Mouse (Mus musculus): ENCODE results near the gene Rbfox1. TPM values are rescaled to one million over a fixed set of nuclear protein-coding genes. Genes with fewer than 3 reads are reported as not detected.

Gene Rbfox1
- total and polyA plus RNA-seq, 2 experiments, result 0.09 TPM; not detected in 1

DNA sequence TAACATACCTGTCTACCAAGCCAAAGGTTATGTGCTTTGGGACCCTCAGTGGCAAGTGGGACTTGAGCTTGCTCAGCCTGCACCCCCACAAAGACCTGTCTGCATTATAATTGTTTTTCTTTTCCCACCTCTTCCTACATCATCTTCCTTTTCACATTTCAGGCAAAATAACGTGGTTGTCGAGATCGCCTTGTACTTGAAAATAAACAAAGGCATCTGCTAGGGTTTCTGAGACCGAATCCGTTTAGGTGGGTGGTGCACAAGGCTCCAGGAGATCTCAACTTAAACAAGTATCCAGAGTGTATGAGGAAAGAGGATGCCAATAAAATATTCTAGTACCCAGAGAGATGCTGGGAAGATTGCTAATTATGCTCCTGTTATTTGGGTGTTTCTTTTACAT, 1390.3 kb downstream of the Rbfox1 start:
- Histone ChIP-seq H3K79me2 (ENCODE audit: control insufficient read depth, insufficient read depth, low read length) (no peaks in the 10 kb centered on the region), H3K27ac (replicated peaks; ENCODE audit: insufficient read depth, low read depth, low read length) (no peak overlapping the region), H3K4me3 (ENCODE audit: insufficient read depth, low read depth, low read length) (no peak overlapping the region), H3K9ac (ENCODE audit: low read depth, low read length) (no peak overlapping the region), H3K27me3 (ENCODE audit: control insufficient read depth, insufficient read depth, low read length) (no peaks in the 10 kb centered on the region), H3K4me1 (ENCODE audit: control insufficient read depth, insufficient read depth, low read length) (no peaks in the 10 kb centered on the region), H3K36me3 (ENCODE audit: control insufficient read depth, insufficient read depth, low read length) (no peaks in the 10 kb centered on the region)
- TF ChIP-seq CTCF (IDR thresholded peaks at IDR 0.05; ENCODE audit: low read depth, low read length) (no peak), POLR2A (IDR thresholded peaks at IDR 0.05; ENCODE audit: extremely low read depth, insufficient read depth, low read length) (no peak)
- 93% methylated on average over 5 of the region's 5 CpGs for WGBS
- DNase-seq (ENCODE audit: extremely low read depth, low read depth, low spot score), result no peak

DNA sequence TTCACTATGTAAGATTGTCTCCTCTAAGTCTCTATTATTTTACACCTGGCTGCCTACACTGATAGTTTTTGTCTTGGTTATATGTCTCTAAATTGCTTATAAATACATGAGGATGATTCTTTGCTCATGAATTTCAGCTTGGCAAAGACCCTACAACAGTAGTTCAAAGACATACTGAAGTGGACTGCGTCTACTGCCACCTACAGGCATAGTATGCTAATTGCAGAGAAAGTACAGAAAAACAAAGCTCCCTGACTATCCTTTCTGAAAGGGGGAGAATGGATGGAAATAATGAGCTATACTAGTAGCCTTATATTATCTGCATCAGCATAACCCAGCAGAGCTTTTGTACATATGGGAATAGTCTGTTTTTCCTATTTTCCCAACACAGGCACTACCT, 1390.7 kb downstream of the Rbfox1 start:
- H3K4me3 ChIP-seq (ENCODE audit: insufficient read depth, low read depth, low read length), result no peak overlapping the region
- no peak overlapping the region for H3K27ac ChIP-seq (replicated peaks; ENCODE audit: insufficient read depth, low read depth, low read length)
- H3K79me2 ChIP-seq (ENCODE audit: control insufficient read depth, insufficient read depth, low read length), result no peaks in the 10 kb centered on the region
- no peaks in the 10 kb centered on the region for H3K4me1 ChIP-seq (ENCODE audit: control insufficient read depth, insufficient read depth, low read length)
- no peaks in the 10 kb centered on the region for H3K27me3 ChIP-seq (ENCODE audit: control insufficient read depth, insufficient read depth, low read length)
- no peaks in the 10 kb centered on the region for H3K36me3 ChIP-seq (ENCODE audit: control insufficient read depth, insufficient read depth, low read length)
- TF ChIP-seq CTCF (IDR thresholded peaks at IDR 0.05; ENCODE audit: low read depth, low read length), result no peak
- TF ChIP-seq POLR2A (IDR thresholded peaks at IDR 0.05; ENCODE audit: extremely low read depth, insufficient read depth, low read length), result no peak
- 30% methylated on average over 1 of the region's 1 CpGs for WGBS
- no peak overlapping the region for H3K9ac ChIP-seq (ENCODE audit: low read depth, low read length)
- peak; percentile 24 for DNase-seq (ENCODE audit: extremely low read depth, low read depth, low spot score)

DNA sequence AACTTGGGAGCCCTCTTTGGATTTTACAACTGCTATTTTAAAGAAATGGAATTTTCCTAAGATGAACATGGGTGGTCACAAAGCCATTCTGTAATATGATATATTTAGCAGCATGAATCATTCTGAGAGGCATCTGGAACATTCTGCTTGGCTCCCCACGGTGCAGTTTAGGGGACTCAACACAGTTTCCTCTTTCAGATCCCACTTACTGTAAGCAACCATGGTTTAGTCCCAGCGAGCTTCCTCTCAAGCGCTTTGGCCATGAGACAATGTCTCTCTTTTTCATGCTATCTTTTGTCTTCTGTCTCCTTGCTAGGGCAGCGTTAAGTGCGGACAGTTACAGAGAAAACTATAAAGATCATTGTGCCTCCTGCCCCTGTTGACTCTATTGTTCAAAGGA, 1394.4 kb downstream of the Rbfox1 start:
- H3K4me3 ChIP-seq (ENCODE audit: insufficient read depth, low read depth, low read length), result no peak overlapping the region
- no peak overlapping the region for H3K27ac ChIP-seq (replicated peaks; ENCODE audit: insufficient read depth, low read depth, low read length)
- no peak overlapping the region for H3K9ac ChIP-seq (ENCODE audit: low read depth, low read length)
- no peak for DNase-seq (ENCODE audit: extremely low read depth, low read depth, low spot score)
- WGBS, result 73% methylated on average over 5 of the region's 5 CpGs
- no peak for TF ChIP-seq CTCF (IDR thresholded peaks at IDR 0.05; ENCODE audit: low read depth, low read length)
- TF ChIP-seq POLR2A (IDR thresholded peaks at IDR 0.05; ENCODE audit: extremely low read depth, insufficient read depth, low read length), result no peak
- no peaks in the 10 kb centered on the region for H3K4me1 ChIP-seq (ENCODE audit: control insufficient read depth, insufficient read depth, low read length)
- no peaks in the 10 kb centered on the region for H3K36me3 ChIP-seq (ENCODE audit: control insufficient read depth, insufficient read depth, low read length)
- no peaks in the 10 kb centered on the region for H3K27me3 ChIP-seq (ENCODE audit: control insufficient read depth, insufficient read depth, low read length)
- H3K79me2 ChIP-seq (ENCODE audit: control insufficient read depth, insufficient read depth, low read length), result no peaks in the 10 kb centered on the region

DNA sequence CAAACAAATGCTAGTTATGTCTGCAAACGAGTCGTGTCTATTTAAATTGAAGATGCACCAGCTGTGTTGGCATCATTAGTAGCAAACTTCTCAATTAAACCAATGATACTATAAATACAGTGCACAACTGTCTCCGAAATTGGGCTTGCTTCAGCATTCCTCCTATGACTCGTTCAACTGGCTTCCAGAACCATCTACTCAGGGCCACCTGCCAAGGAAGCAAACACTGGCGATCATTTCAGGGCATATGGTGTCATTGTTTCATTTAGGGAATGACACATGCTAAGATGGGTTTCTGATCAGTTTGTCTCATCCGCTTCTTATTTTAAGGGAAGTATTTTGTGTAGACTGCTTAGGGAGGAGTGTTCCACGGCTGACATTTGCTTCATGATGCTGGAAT, 1397.1 kb downstream of the Rbfox1 start:
- TF ChIP-seq POLR2A (IDR thresholded peaks at IDR 0.05; ENCODE audit: extremely low read depth, insufficient read depth, low read length), result no peak
- TF ChIP-seq CTCF (IDR thresholded peaks at IDR 0.05; ENCODE audit: low read depth, low read length), result no peak
- H3K79me2 ChIP-seq (ENCODE audit: control insufficient read depth, insufficient read depth, low read length), result no peaks in the 10 kb centered on the region

GRCm38 (mm10) chr16:7292985-7293805, 1408.0 kb downstream of the Rbfox1 start:
- Histone ChIP-seq H3K4me3 (ENCODE audit: insufficient read depth, low read depth, low read length) (no peak overlapping the region), H3K9ac (ENCODE audit: low read depth, low read length) (no peak overlapping the region), H3K4me1 (ENCODE audit: control insufficient read depth, insufficient read depth, low read length) (no peaks in the 10 kb centered on the region), H3K27me3 (ENCODE audit: control insufficient read depth, insufficient read depth, low read length) (no peaks in the 10 kb centered on the region), H3K27ac (replicated peaks; ENCODE audit: insufficient read depth, low read depth, low read length) (no peak overlapping the region), H3K36me3 (ENCODE audit: control insufficient read depth, insufficient read depth, low read length) (no peaks in the 10 kb centered on the region), H3K79me2 (ENCODE audit: control insufficient read depth, insufficient read depth, low read length) (no peaks in the 10 kb centered on the region)
- 93% methylated on average over 16 of the region's 16 CpGs for WGBS
- DNase-seq (ENCODE audit: extremely low read depth, low read depth, low spot score), result no peak
- TF ChIP-seq POLR2A (IDR thresholded peaks at IDR 0.05; ENCODE audit: extremely low read depth, insufficient read depth, low read length), result no peak
- no peak for TF ChIP-seq CTCF (IDR thresholded peaks at IDR 0.05; ENCODE audit: low read depth, low read length)

More for the DNA sequence above, 1397.1 kb downstream of the Rbfox1 start:
- Histone ChIP-seq H3K27me3 (ENCODE audit: control insufficient read depth, insufficient read depth, low read length) (no peaks in the 10 kb centered on the region), H3K4me1 (ENCODE audit: control insufficient read depth, insufficient read depth, low read length) (no peaks in the 10 kb centered on the region), H3K36me3 (ENCODE audit: control insufficient read depth, insufficient read depth, low read length) (no peaks in the 10 kb centered on the region), H3K27ac (replicated peaks; ENCODE audit: insufficient read depth, low read depth, low read length) (no peak overlapping the region), H3K4me3 (ENCODE audit: insufficient read depth, low read depth, low read length) (no peak overlapping the region), H3K9ac (ENCODE audit: low read depth, low read length) (no peak overlapping the region)
- no peak for DNase-seq (ENCODE audit: extremely low read depth, low read depth, low spot score)
- 83% methylated on average over 7 of the region's 7 CpGs for WGBS

GRCm38 (mm10) chr16:7302416-7302815, 1417.3 kb downstream of the Rbfox1 start:
- H3K27ac ChIP-seq (replicated peaks; ENCODE audit: insufficient read depth, low read depth, low read length), result no peak overlapping the region
- no peaks in the 10 kb centered on the region for H3K79me2 ChIP-seq (ENCODE audit: control insufficient read depth, insufficient read depth, low read length)
- H3K4me1 ChIP-seq (ENCODE audit: control insufficient read depth, insufficient read depth, low read length), result no peaks in the 10 kb centered on the region
- no peaks in the 10 kb centered on the region for H3K27me3 ChIP-seq (ENCODE audit: control insufficient read depth, insufficient read depth, low read length)
- no peak overlapping the region for H3K4me3 ChIP-seq (ENCODE audit: insufficient read depth, low read depth, low read length)
- no peaks in the 10 kb centered on the region for H3K36me3 ChIP-seq (ENCODE audit: control insufficient read depth, insufficient read depth, low read length)
- no peak for TF ChIP-seq CTCF (IDR thresholded peaks at IDR 0.05; ENCODE audit: low read depth, low read length)
- no peak for TF ChIP-seq POLR2A (IDR thresholded peaks at IDR 0.05; ENCODE audit: extremely low read depth, insufficient read depth, low read length)
- DNase-seq (ENCODE audit: extremely low read depth, low read depth, low spot score), result no peak
- no peak overlapping the region for H3K9ac ChIP-seq (ENCODE audit: low read depth, low read length)
- 81% methylated on average over 3 of the region's 3 CpGs for WGBS
